Mouse (Mus musculus): ENCODE results near the gene Slc13a3. TPM values are rescaled to one million over a fixed set of nuclear protein-coding genes. Genes with fewer than 3 reads are reported as not detected.
A peak's percentile ranks its signal among the peaks of the same experiment; 100 is the strongest.

Gene Slc13a3
- total RNA-seq, 2 experiments from 2014 or later, result 8.8 to 9.9 TPM

- DNase-seq (ENCODE audit: extremely low spot score in 1 of 2, low spot score in 1 of 2), result no peak
Measured at GRCm38 (mm10) chr2:165415795-165416194, 57.2 kb downstream of the Slc13a3 start.

DNA sequence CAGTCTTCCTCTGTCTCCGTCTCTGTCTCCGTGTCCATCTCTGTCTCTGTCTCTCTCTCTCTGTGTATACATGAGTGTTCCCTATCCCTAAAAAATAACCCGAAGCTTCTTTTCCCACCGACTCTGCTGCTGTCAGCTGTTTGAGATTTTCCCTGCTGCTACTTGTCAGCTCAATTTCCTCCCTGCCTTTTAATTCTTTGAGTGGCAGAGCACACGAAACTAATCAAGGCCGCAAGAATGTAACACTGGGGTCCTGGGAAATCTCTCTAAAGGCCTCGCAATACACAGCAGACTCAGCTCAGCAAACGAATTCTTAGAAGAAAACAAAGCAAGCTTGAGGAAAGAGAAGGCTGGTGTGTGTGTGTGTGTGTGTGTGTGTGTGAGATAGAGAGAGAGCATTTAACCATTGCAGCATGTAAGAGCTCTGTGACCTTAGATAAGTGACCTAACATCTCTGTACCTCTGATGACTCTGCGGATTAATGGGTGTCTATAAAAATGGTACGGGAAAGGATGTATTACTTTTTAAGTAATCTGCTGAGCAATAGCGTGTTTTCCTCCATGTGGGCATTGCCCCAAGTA is 57.8 kb downstream of the Slc13a3 start:
- no peak for DNase-seq (ENCODE audit: extremely low spot score in 1 of 2, low spot score in 1 of 2)

GRCm38 (mm10) chr2:165414321-165414720 is 58.7 kb downstream of the Slc13a3 start:
- no peak for DNase-seq (ENCODE audit: extremely low spot score in 1 of 2, low spot score in 1 of 2)

- DNase-seq (ENCODE audit: extremely low spot score in 1 of 2, low spot score in 1 of 2), result no peak
Measured at GRCm38 (mm10) chr2:165413884-165414283, 59.1 kb downstream of the Slc13a3 start.

DNA sequence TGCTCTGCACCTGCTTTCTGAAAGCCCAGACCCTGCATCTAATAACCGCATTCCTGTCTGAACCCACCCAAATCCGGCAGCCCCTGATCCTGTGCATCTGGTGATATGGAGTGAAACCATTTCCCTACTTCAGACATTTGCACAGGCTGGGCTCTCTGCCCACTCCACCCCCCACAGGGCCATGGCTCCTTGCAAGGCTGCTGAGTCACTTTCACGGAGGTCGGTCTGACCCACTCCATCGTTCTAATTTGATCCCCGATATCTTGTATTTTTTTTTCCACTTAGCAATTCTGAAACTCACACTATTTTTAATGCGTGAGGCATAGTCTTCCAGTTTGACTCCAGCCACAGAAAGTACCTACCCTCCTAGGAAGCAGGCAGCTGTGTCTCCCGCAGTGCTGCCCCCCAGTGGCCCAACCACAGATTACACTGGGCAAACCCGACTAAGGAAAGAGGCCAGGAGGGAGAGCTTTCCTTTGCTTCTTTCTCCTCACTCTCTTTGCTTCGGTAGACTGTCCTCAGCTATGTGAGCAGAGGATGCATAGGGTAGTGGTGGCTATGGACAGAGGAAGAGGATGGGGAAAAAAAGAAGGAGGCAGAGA is 65.2 kb downstream of the Slc13a3 start:
- DNase-seq (ENCODE audit: extremely low spot score in 1 of 2, low spot score in 1 of 2), result peak; percentile 69 to 84

DNA sequence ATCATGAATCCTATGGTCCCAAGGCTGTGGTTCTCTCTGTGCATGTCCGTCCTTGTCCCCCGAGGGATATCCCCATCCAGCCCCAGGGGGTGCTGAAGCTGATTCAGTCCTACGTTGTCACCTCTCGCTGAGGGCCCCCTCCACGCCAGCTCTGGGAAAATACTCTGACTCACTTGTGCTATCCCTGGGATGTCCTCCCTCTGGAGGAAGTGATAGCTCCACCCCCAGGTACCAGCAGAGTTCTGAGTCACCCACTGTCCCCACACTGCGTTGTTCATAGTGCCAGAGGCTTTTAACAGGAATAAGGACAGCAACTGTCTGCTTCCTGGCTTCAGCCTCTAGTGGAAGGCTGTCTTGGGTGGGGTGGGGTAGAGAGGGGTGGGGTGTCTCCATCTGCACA is 67.7 kb downstream of the Slc13a3 start:
- DNase-seq (ENCODE audit: extremely low spot score in 1 of 2, low spot score in 1 of 2), result no peak

- DNase-seq (ENCODE audit: extremely low spot score in 1 of 2, low spot score in 1 of 2), result no peak
Measured at GRCm38 (mm10) chr2:165404951-165405350, 68.1 kb downstream of the Slc13a3 start.

GRCm38 (mm10) chr2:165398164-165398785 is 74.8 kb downstream of the Slc13a3 start:
- no peak for DNase-seq (ENCODE audit: extremely low spot score in 1 of 2, low spot score in 1 of 2)

- DNase-seq (ENCODE audit: extremely low spot score in 1 of 2, low spot score in 1 of 2), result no peak
Measured at GRCm38 (mm10) chr2:165397502-165398163, 75.4 kb downstream of the Slc13a3 start.

GRCm38 (mm10) chr2:165396831-165397501 is 76.1 kb downstream of the Slc13a3 start:
- no peak for DNase-seq (ENCODE audit: extremely low spot score in 1 of 2, low spot score in 1 of 2)

GRCm38 (mm10) chr2:165392156-165392555 is 80.9 kb downstream of the Slc13a3 start:
- no peak for DNase-seq (ENCODE audit: extremely low spot score in 1 of 2, low spot score in 1 of 2)

- DNase-seq (ENCODE audit: extremely low spot score in 1 of 2, low spot score in 1 of 2), result peak in 1 of 2 experiments; percentile 41
Measured at GRCm38 (mm10) chr2:165391561-165391960, 81.5 kb downstream of the Slc13a3 start.

DNA sequence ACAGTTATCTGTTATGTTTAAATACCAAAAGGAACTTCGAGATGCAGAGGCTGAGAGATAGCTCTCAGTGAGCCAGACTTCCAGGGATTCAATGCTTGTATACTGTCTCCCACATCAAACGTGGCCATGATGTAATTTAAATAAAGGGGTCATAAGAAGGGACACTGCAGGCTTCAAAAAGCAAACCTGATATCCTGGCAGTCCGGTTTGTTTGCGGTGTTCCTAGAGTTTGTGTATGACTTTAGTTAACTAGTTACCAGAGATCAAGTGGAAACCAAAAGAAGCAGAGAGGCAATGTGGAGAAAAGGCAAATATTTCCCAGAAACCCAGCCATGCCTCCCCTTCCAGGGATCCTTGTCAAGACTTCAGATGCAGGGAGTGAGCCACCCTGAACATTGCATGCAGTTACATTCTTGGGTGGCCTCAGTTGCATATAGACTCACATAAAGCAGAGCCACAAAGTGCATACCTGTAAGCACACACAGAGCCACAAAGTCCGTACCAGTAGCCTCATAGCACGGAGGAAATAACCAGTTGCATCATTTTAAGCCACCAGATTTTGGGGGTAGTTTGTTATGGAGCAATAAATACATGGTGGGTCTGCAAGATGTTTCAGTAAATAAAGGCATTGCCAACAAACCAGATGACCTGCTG is 83.6 kb downstream of the Slc13a3 start:
- no peak for DNase-seq (ENCODE audit: extremely low spot score in 1 of 2, low spot score in 1 of 2)

- peak; percentile 95 to 97 for DNase-seq (ENCODE audit: extremely low spot score in 1 of 2, low spot score in 1 of 2)
Measured at GRCm38 (mm10) chr2:165387844-165388495, 85.1 kb downstream of the Slc13a3 start, which contains the start of gene Zfp334. Gene Zfp334, minus strand, starts transcription at chr2:165388259.

DNA sequence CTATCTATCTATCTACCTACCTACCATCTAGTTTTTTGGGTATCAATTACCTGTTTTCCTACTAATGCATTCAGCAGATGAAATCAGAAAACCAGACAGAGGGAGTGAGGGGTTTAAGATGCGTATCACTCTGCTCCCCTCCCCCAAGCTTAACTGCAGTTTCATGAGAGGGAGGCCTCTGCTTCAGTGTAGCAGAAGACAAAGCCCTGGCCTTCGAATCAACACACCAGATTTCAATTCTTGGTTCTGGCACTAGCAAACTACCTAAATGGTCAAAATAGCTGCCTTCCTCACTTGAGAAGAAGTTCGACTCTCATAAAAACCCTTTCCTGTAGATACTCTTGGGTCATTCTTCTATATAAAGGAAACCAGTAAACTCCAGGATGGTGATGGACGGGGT is 85.7 kb downstream of the Slc13a3 start:
- no peak for DNase-seq (ENCODE audit: extremely low spot score in 1 of 2, low spot score in 1 of 2)

GRCm38 (mm10) chr2:165380050-165380449 is 93.0 kb downstream of the Slc13a3 start:
- no peak for DNase-seq (ENCODE audit: extremely low spot score in 1 of 2, low spot score in 1 of 2)

- no peak for DNase-seq (ENCODE audit: extremely low spot score in 1 of 2, low spot score in 1 of 2)
Measured at GRCm38 (mm10) chr2:165376001-165376400, 97.0 kb downstream of the Slc13a3 start.

DNA sequence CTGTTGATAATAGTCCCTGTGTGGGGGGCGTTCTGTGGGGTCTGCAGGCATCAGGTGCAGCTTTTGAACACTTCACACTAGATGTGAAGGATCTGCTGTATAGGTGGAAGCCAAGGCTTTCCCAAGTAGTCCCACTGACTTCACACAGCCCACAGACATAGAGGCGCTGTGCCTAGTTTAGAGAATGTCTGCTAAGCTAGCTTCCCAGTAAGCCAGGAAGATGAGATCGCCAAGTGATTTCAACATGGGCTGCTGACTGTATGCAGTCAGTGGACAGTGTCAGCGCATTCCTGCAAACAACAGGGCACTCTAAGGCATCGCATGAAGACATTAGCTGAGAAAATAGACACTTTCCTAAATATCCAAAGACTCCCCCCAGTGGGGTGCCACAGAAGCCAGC is 97.6 kb downstream of the Slc13a3 start:
- DNase-seq (ENCODE audit: extremely low spot score in 1 of 2, low spot score in 1 of 2), result no peak

DNA sequence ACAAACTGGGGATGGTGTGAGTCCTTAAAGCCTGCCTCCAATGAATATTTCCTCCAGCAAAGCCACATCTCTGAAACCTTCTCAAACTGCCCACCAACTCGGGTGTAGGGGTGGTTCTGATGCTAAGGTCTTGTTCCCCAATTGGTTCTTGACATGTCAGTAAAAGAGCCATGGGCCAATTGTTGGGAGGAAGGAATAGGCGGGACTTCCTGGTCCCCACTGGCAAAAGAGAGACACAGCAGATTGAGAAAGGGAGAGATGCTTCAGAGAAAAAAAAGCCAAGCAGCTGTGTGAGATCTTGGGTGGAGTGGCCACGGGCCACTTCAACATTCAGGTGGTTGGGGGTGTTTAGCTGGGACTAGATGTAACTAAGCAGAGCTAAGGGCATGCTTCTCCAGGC is 102.0 kb downstream of the Slc13a3 start:
- no peak for DNase-seq (ENCODE audit: extremely low spot score in 1 of 2, low spot score in 1 of 2)

DNA sequence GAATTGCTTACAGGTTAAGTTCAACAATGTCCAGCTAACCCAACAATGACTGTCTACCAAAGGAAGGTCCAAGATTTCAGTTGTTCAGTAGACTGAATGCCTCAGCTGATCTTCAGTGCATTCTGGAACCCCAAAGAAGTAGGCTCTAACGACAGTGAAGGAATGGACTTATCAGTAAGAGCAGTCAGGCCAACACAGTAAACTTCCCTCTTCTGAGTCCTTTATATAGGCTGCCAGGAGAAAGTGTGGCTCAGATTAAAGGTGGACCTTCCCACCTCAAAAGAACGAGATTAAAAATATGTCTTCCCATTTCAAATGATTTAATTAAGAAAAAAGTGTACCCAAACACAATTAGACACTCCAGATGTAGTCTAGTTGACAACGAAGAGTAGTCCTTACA is 102.7 kb downstream of the Slc13a3 start:
- no peak for DNase-seq (ENCODE audit: extremely low spot score in 1 of 2, low spot score in 1 of 2)

Data from layer of hippocampus, postnatal 25 days (tissue).